Mouse (Mus musculus) cortical plate, adult 2 months (tissue): ENCODE measurements at regions not wholly inside any gene's neighbourhood (a gene's known extent, or its start where the extent isn't known, plus 50 kb on each side); places are given as distances from the start of the nearest gene placed in this dataset.

Experiments
- CTCF ChIP-seq: fragments of 200-500 bp; IDR thresholded peaks from 2 replicates; pipeline ENCODE4 v1.5.1; 2011; ENCODE audit warnings: mild to moderate bottlenecking, control low read depth, low read length; ENCODE audit not compliant: insufficient read depth; ENCODE audit errors: extremely low read depth
- POLR2A ChIP-seq: fragments of 200-500 bp; IDR thresholded peaks from 2 replicates; pipeline ENCODE4 v1.6.1; 2011; ENCODE audit warnings: mild to moderate bottlenecking, low read length, control low read depth; ENCODE audit not compliant: insufficient read depth; ENCODE audit errors: extremely low read depth

- TF ChIP-seq POLR2A (no peak), CTCF (no peak)
These were observed 659.5 kb upstream of the N6amt1 start for GRCm38 (mm10) chr16:86694497-86694896.
